Mouse (Mus musculus) intestine, embryonic 14.5 days (tissue): ENCODE results near the gene Rac3. TPM values are rescaled to one million over a fixed set of nuclear protein-coding genes. Genes with fewer than 3 reads are reported as not detected.
A peak's percentile ranks its signal among the peaks of the same experiment; 100 is the strongest.

Experiments used
- ATAC-seq: fragments of 200-750 bp; cut with Nextera tagmentation; replicated peaks from 2 replicates; pipeline ENCODE4 v1.8.0; 2017; ENCODE audit warnings: low read depth, moderate number of reproducible peaks, moderate TSS enrichment, moderate library complexity; ENCODE audit not compliant: low FRiP score, low TSS enrichment
- DNase-seq: peaks from one replicate; pipeline ENCODE4 v3.0.0-alpha.2; 2018; ENCODE audit warnings: low spot score
- H3K27ac ChIP-seq: fragments of 300-500 bp; sonication (generic); 2 replicates; pipeline ENCODE4 v1.5.1; 2014; ENCODE audit warnings: low read depth, mild to moderate bottlenecking, control low read depth
- H3K27me3 ChIP-seq: fragments of 300-500 bp; sonication (generic); replicated peaks from 2 replicates; pipeline ENCODE4 v1.6.1; 2014; ENCODE audit warnings: low read length, control low read depth; ENCODE audit not compliant: control insufficient read depth, insufficient read depth
- H3K36me3 ChIP-seq: fragments of 300-500 bp; sonication (generic); 2 replicates; pipeline ENCODE4 v1.6.1; 2014; ENCODE audit warnings: low read length, control low read depth; ENCODE audit not compliant: control insufficient read depth, insufficient read depth
- H3K4me1 ChIP-seq: fragments of 300-500 bp; sonication (generic); replicated peaks from 2 replicates; pipeline ENCODE4 v1.6.1; 2014; ENCODE audit warnings: low read length, control low read depth, mixed read lengths; ENCODE audit not compliant: control insufficient read depth, insufficient read depth
- H3K4me2 ChIP-seq: fragments of 300-500 bp; sonication (generic); 2 replicates; pipeline ENCODE4 v1.6.1; 2014; ENCODE audit warnings: low read length
- H3K4me3 ChIP-seq: fragments of 300-500 bp; sonication (generic); 2 replicates; pipeline ENCODE4 v1.5.1; 2014; ENCODE audit warnings: low read depth, low read length, control low read depth, mixed read lengths
- H3K9ac ChIP-seq: fragments of 300-500 bp; sonication (generic); 2 replicates; pipeline ENCODE4 v1.6.1; 2014; ENCODE audit warnings: mild to moderate bottlenecking, low read length
- H3K9me3 ChIP-seq: fragments of 300-500 bp; sonication (generic); 2 replicates; pipeline ENCODE4 v1.6.1; 2016; ENCODE audit warnings: low read length, control low read depth; ENCODE audit not compliant: control insufficient read depth
- WGBS: fragments of 180-500 bp; shearing (Covaris S2); extraction: QIAGEN DNeasy Blood & Tissue Kit; methylation state at CpG from one replicate; pipeline ENCODE4 v1.1.7; 2014; 5-methylcytosine and 5-hydroxymethylcytosine counted together
- polyA plus RNA-seq: library from polyadenylated mRNA; unstranded; fragments of >200 nt; fragmentation: Nextera tagmentation; extraction: Ambion mirVana; gene quantifications from 2 replicates; pipeline ENCODE4 v1.2.1, GENCODE M21; 2014

Rac3 gene
- polyA plus RNA-seq, 1 experiment from 2014 or later = 10.2 TPM

GRCm38 (mm10) chr11:120711980-120712604, 9.2 kb upstream of the Rac3 start:
- WGBS = 49% methylated on average over 8 of the region's 8 CpGs

GRCm38 (mm10) chr11:120712771-120713568, 8.3 kb upstream of the Rac3 start:
- H3K9me3 ChIP-seq = no peaks in the 10 kb centered on the region
- H3K27ac ChIP-seq = peak overlapping the region; percentile 22
- WGBS = under 1% methylated on average over 38 of the region's 38 CpGs
- H3K27me3 ChIP-seq = no peaks in the 10 kb centered on the region
- H3K4me3 ChIP-seq = peak overlapping the region; percentile 73
- DNase-seq = peak; percentile 93
- ATAC-seq = peak; percentile 53
- peaks cover 15% of the 10 kb centered on the region for H3K4me1 ChIP-seq
- peak overlapping the region; percentile 64 for H3K9ac ChIP-seq
- peak overlapping the region; percentile 68 for H3K4me2 ChIP-seq
- H3K36me3 ChIP-seq = peaks cover 40% of the 10 kb centered on the region

More at GRCm38 (mm10) chr11:120711980-120712604, 9.2 kb upstream of the Rac3 start:
- no peak overlapping the region for H3K9ac ChIP-seq
- DNase-seq (no peak), ATAC-seq (no peak)
- no peaks in the 10 kb centered on the region for H3K27me3 ChIP-seq
- no peak overlapping the region for H3K27ac ChIP-seq
- peaks cover 31% of the 10 kb centered on the region for H3K36me3 ChIP-seq
- peaks cover 21% of the 10 kb centered on the region for H3K4me1 ChIP-seq
- no peak overlapping the region for H3K4me3 ChIP-seq
- no peaks in the 10 kb centered on the region for H3K9me3 ChIP-seq
- H3K4me2 ChIP-seq = peak overlapping the region; percentile 68

GRCm38 (mm10) chr11:120713580-120714518, 7.4 kb upstream of the Rac3 start, which contains the start of the genes Cenpx and Lrrc45:
TSS of gene Cenpx (minus strand) at chr11:120713738.
TSS of gene Lrrc45 (plus strand) at chr11:120713925.
- H3K27me3 ChIP-seq = no peaks in the 10 kb centered on the region
- H3K27ac ChIP-seq = peak within 1 kb of the TSS; percentile 22
- no peaks in the 10 kb centered on the region for H3K9me3 ChIP-seq
- no peak for DNase-seq
- ATAC-seq = peak; percentile 92
- peak within 1 kb of the TSS; percentile 64 for H3K9ac ChIP-seq
- H3K36me3 ChIP-seq = peaks cover 49% of the 10 kb centered on the region
- H3K4me1 ChIP-seq = peaks cover 15% of the 10 kb centered on the region
- peak within 1 kb of the TSS; percentile 68 for H3K4me2 ChIP-seq
- WGBS = 2% methylated on average over 53 of the region's 53 CpGs
- H3K4me3 ChIP-seq = peak within 1 kb of the TSS; percentile 73

- Histone ChIP-seq H3K4me3 (peak overlapping the region; percentile 73), H3K4me2 (peak overlapping the region; percentile 68), H3K4me1 (peaks cover 15% of the 10 kb centered on the region), H3K9me3 (no peaks in the 10 kb centered on the region), H3K27ac (no peak overlapping the region), H3K9ac (peak overlapping the region; percentile 64), H3K36me3 (peaks cover 52% of the 10 kb centered on the region), H3K27me3 (no peaks in the 10 kb centered on the region)
- WGBS = 52% methylated on average over 10 of the region's 10 CpGs
- ATAC-seq (no peak), DNase-seq (no peak)
Measured at GRCm38 (mm10) chr11:120714546-120714945, 6.7 kb upstream of the Rac3 start.

GRCm38 (mm10) chr11:120715131-120715530, 6.1 kb upstream of the Rac3 start:
- no peaks in the 10 kb centered on the region for H3K9me3 ChIP-seq
- WGBS = 90% methylated on average over 9 of the region's 9 CpGs
- H3K36me3 ChIP-seq = peaks cover 51% of the 10 kb centered on the region
- H3K9ac ChIP-seq = peak overlapping the region; percentile 64; the same call in 1 of the 2 replicates
- no peak for DNase-seq
- H3K27me3 ChIP-seq = no peaks in the 10 kb centered on the region
- no peak overlapping the region; the same call in 1 of the 2 replicates for H3K4me2 ChIP-seq
- H3K4me1 ChIP-seq = peaks cover 15% of the 10 kb centered on the region
- H3K4me3 ChIP-seq = no peak overlapping the region
- ATAC-seq = no peak
- H3K27ac ChIP-seq = no peak overlapping the region

- Histone ChIP-seq H3K4me2 (no peak overlapping the region), H3K9ac (no peak overlapping the region), H3K4me3 (no peak overlapping the region), H3K27me3 (peaks cover 8% of the 10 kb centered on the region; the same call in 1 of the 2 replicates), H3K4me1 (peaks cover 23% of the 10 kb centered on the region), H3K9me3 (no peaks in the 10 kb centered on the region), H3K27ac (no peak overlapping the region), H3K36me3 (peaks cover 43% of the 10 kb centered on the region)
- no peak for DNase-seq
- WGBS = 88% methylated on average over 9 of the region's 9 CpGs
- no peak for ATAC-seq
Measured at GRCm38 (mm10) chr11:120719242-120719641, 2.0 kb upstream of the Rac3 start.

GRCm38 (mm10) chr11:120719841-120720376, 1.4 kb upstream of the Rac3 start:
- Histone ChIP-seq H3K4me2 (no peak overlapping the region), H3K4me1 (peaks cover 16% of the 10 kb centered on the region)
- WGBS = 87% methylated on average over 13 of the region's 13 CpGs

GRCm38 (mm10) chr11:120720450-120720849, 820 bp upstream of the Rac3 start:
- H3K27ac ChIP-seq = no peak overlapping the region

More at GRCm38 (mm10) chr11:120719841-120720376, 1.4 kb upstream of the Rac3 start:
- Histone ChIP-seq H3K27me3 (peaks cover 8% of the 10 kb centered on the region; the same call in 1 of the 2 replicates), H3K9ac (no peak overlapping the region), H3K36me3 (peaks cover 43% of the 10 kb centered on the region), H3K27ac (no peak overlapping the region), H3K4me3 (no peak overlapping the region), H3K9me3 (no peaks in the 10 kb centered on the region)
- ATAC-seq (no peak), DNase-seq (no peak)

More at GRCm38 (mm10) chr11:120720450-120720849, 820 bp upstream of the Rac3 start:
- WGBS = 13% methylated on average over 17 of the region's 17 CpGs
- peaks cover 8% of the 10 kb centered on the region; the same call in 1 of the 2 replicates for H3K27me3 ChIP-seq
- ATAC-seq = no peak
- peaks cover 40% of the 10 kb centered on the region for H3K36me3 ChIP-seq
- peak overlapping the region; percentile 99 for H3K4me2 ChIP-seq
- H3K9ac ChIP-seq = peak overlapping the region; percentile 64
- peak; percentile 97 for DNase-seq
- H3K9me3 ChIP-seq = no peaks in the 10 kb centered on the region
- H3K4me3 ChIP-seq = peak overlapping the region; percentile 58; the same call in 1 of the 2 replicates
- peaks cover 14% of the 10 kb centered on the region for H3K4me1 ChIP-seq
